Mouse (Mus musculus): ENCODE results near the gene Slit3.

GRCm38 (mm10) chr11:35276001-35276400 is 155.0 kb downstream of the Slit3 start:
- TF ChIP-seq TCF12 (IDR thresholded peaks at IDR 0.05; ENCODE audit: low read depth, low read length) (no peak), RCOR1 (IDR thresholded peaks at IDR 0.05; ENCODE audit: low read depth, low read length) (no peak), POLR2A (IDR thresholded peaks at IDR 0.05; ENCODE audit: control insufficient read depth in 1 of 2, insufficient read depth in 1 of 2, low read depth in 1 of 2, low read length in 2 of 2, poor library complexity in 1 of 2) (no peak), SIN3A (IDR thresholded peaks at IDR 0.05; ENCODE audit: low read length) (no peak), HCFC1 (IDR thresholded peaks at IDR 0.05; ENCODE audit: low read depth, low read length) (no peak), EP300 (IDR thresholded peaks at IDR 0.05; ENCODE audit: low read depth in 1 of 2, low read length in 2 of 2) (no peak), ZNF384 (IDR thresholded peaks at IDR 0.05; ENCODE audit: low read depth, low read length) (no peak), ELF1 (IDR thresholded peaks at IDR 0.05; ENCODE audit: low read depth, low read length) (no peak), USF1 (IDR thresholded peaks at IDR 0.05; ENCODE audit: low read depth, low read length) (no peak)

Data from MEL (cell line).